24 mouse cellular contexts compared by ENCODE assay signal in genomic region chr13:93920080-93920785, GRCm38 (mm10).
DNase-seq lines count a peak whose midpoint lies in the region; ATAC-seq and TF ChIP-seq lines count a peak whose summit lies in the region.
"Had no signal": no experiment of that assay in that cellular context is flagged by ENCODE, and none has a peak within 500 bp of the region (broad histone marks: within the 10 kb centered on the region; RNA-seq: fewer than 3 reads in every experiment).

No protein-coding gene starts in this region.

- no peaks in the 10 kb centered on the region for H3K79me2 ChIP-seq in CH12.LX (replicated peaks; ENCODE audit: control insufficient read depth, extremely low read depth, insufficient read depth, poor library complexity, severe bottlenecking)

- TF ChIP-seq CTCF in intestine, postnatal 0 days (IDR thresholded peaks at IDR 0.05; ENCODE audit: low read depth): no peak
- no peak for TF ChIP-seq CTCF in lung, embryonic 14.5 days (IDR thresholded peaks at IDR 0.05; ENCODE audit: low read depth)
- TF ChIP-seq CTCF in CH12.LX (conservative IDR thresholded peaks at IDR 0.05 in 1 of 2, IDR thresholded peaks at IDR 0.05 in 1 of 2; ENCODE audit: low read depth in 2 of 2, low read length in 2 of 2): no peak

- no peaks in the 10 kb centered on the region for H3K36me3 ChIP-seq in intestine, embryonic 14.5 days (ENCODE audit: control insufficient read depth, insufficient read depth, low read length)
- no peaks in the 10 kb centered on the region for H3K36me3 ChIP-seq in intestine, postnatal 0 days (ENCODE audit: control insufficient read depth, insufficient read depth)
- H3K36me3 ChIP-seq in lung, embryonic 14.5 days (ENCODE audit: insufficient read depth): no peaks in the 10 kb centered on the region
- H3K36me3 ChIP-seq in CH12.LX (replicated peaks in 1 of 2; ENCODE audit: control insufficient read depth in 1 of 2, insufficient read depth in 1 of 2, low read length in 1 of 2): no peaks in the 10 kb centered on the region
- no peaks in the 10 kb centered on the region for H3K36me3 ChIP-seq in splenic B cell, adult 2 months (ENCODE audit: control insufficient read depth, insufficient read depth, low read length, poor library complexity, severe bottlenecking)
- H3K36me3 ChIP-seq: forebrain, embryonic 15.5 days; G1E; heart, embryonic 13.5 days; hindbrain, embryonic 12.5 days; limb, embryonic 13.5 days; midbrain, embryonic 12.5 days; neural tube, embryonic 12.5 days had no signal

- no peak for TF ChIP-seq EP300 in CH12.LX (IDR thresholded peaks at IDR 0.05; ENCODE audit: low read length)

- dilution Hi-C loops in CH12.LX (cut with MboI; ENCODE audit: extremely low pct_ligation_motif_present, extremely low pct_unique_long_range_greater_than_20kb, low sequenced_read_pairs): no loop called here

- no peak for TF ChIP-seq POLR2A in CH12.LX (IDR thresholded peaks at IDR 0.05; ENCODE audit: low read depth, low read length)

- peak; percentile 52 for DNase-seq in intestine, embryonic 14.5 days (ENCODE audit: low spot score)
- no peak for DNase-seq in lung, embryonic 14.5 days
- DNase-seq in lung, postnatal 10 days: no peak
- DNase-seq in CH12.LX (ENCODE audit: extremely low read depth): peak; percentile 27
- DNase-seq in splenic B cell, adult 2 months (ENCODE audit: low read depth, low spot score): peak; percentile 52
- no peak for DNase-seq in cerebellum, postnatal 25 days
- DNase-seq in frontal cortex, adult 2 months (ENCODE audit: extremely low spot score in 1 of 2, low spot score in 1 of 2): no peak
- DNase-seq: adrenal gland, postnatal 10 days; cerebellum, postnatal 14 days; embryo, embryonic 11 days; gastrocnemius, postnatal 36 days; right cerebral cortex, postnatal 4 days; thymus, adult 2 months had no signal

- H3K9ac ChIP-seq in intestine, embryonic 14.5 days (ENCODE audit: low read length): no peak overlapping the region
- H3K9ac ChIP-seq in intestine, postnatal 0 days (ENCODE audit: low read depth, low read length): no peak overlapping the region
- H3K9ac ChIP-seq in lung, embryonic 14.5 days: no peak overlapping the region
- H3K9ac ChIP-seq in CH12.LX (ENCODE audit: insufficient read depth, low read depth): no peak overlapping the region
- H3K9ac ChIP-seq: forebrain, embryonic 15.5 days; heart, embryonic 13.5 days; hindbrain, embryonic 12.5 days; limb, embryonic 13.5 days; midbrain, embryonic 12.5 days; neural tube, embryonic 12.5 days had no signal

- H3K27ac ChIP-seq in intestine, embryonic 14.5 days (ENCODE audit: low read depth): peak overlapping the region; percentile 25; the same call in 1 of the 2 replicates
- H3K27ac ChIP-seq in intestine, postnatal 0 days (ENCODE audit: low read depth, low read length): no peak overlapping the region
- peak overlapping the region; percentile 76 for H3K27ac ChIP-seq in lung, embryonic 14.5 days (ENCODE audit: low read depth)
- no peak overlapping the region for H3K27ac ChIP-seq in CH12.LX (ENCODE audit: insufficient read depth, low read depth)
- H3K27ac ChIP-seq: forebrain, embryonic 15.5 days; heart, embryonic 13.5 days; hindbrain, embryonic 12.5 days; limb, embryonic 13.5 days; midbrain, embryonic 12.5 days; neural tube, embryonic 12.5 days had no signal

- no peaks in the 10 kb centered on the region for H3K27me3 ChIP-seq in intestine, embryonic 14.5 days (replicated peaks; ENCODE audit: control insufficient read depth, insufficient read depth, low read length)
- H3K27me3 ChIP-seq in intestine, postnatal 0 days (replicated peaks; ENCODE audit: control insufficient read depth, insufficient read depth, low read length): no peaks in the 10 kb centered on the region
- no peaks in the 10 kb centered on the region for H3K27me3 ChIP-seq in lung, embryonic 14.5 days (ENCODE audit: insufficient read depth, low read length)
- no peaks in the 10 kb centered on the region for H3K27me3 ChIP-seq in CH12.LX (replicated peaks)
- no peaks in the 10 kb centered on the region for H3K27me3 ChIP-seq in splenic B cell, adult 2 months (ENCODE audit: control insufficient read depth, insufficient read depth, low read length, poor library complexity, severe bottlenecking)
- H3K27me3 ChIP-seq: forebrain, embryonic 15.5 days; heart, embryonic 13.5 days; hindbrain, embryonic 12.5 days; limb, embryonic 13.5 days; midbrain, embryonic 12.5 days; neural tube, embryonic 12.5 days had no signal

- H3K9me3 ChIP-seq in intestine, embryonic 14.5 days (ENCODE audit: control insufficient read depth, low read length): no peaks in the 10 kb centered on the region
- H3K9me3 ChIP-seq in intestine, postnatal 0 days (ENCODE audit: control insufficient read depth): no peaks in the 10 kb centered on the region
- no peaks in the 10 kb centered on the region for H3K9me3 ChIP-seq in lung, embryonic 14.5 days (ENCODE audit: low read depth, low read length)
- no peaks in the 10 kb centered on the region for H3K9me3 ChIP-seq in CH12.LX (replicated peaks; ENCODE audit: low read length)
- H3K9me3 ChIP-seq: forebrain, embryonic 15.5 days; G1E; heart, embryonic 13.5 days; hindbrain, embryonic 12.5 days; limb, embryonic 13.5 days; midbrain, embryonic 12.5 days; neural tube, embryonic 12.5 days had no signal

- ATAC-seq in intestine, embryonic 14.5 days (replicated peaks; ENCODE audit: low FRiP score, low TSS enrichment, low read depth): no peak
- ATAC-seq in intestine, postnatal 0 days: no peak
- peak; percentile 40; the same call in 1 of the 2 replicates for ATAC-seq in lung, embryonic 14.5 days (ENCODE audit: insufficient read depth)
- ATAC-seq: activated CD4-positive, CD25-positive, alpha-beta regulatory T cell, adult 4 months; CD4-positive, CD25-positive, alpha-beta regulatory T cell, adult 4 months; forebrain, embryonic 15.5 days; inflammation-experienced regulatory T-cells, adult 6 months had no signal

- no peak overlapping the region for H3K4me2 ChIP-seq in intestine, embryonic 14.5 days (ENCODE audit: low read length)
- no peak overlapping the region for H3K4me2 ChIP-seq in intestine, postnatal 0 days (replicated peaks; ENCODE audit: low read depth)
- no peak overlapping the region for H3K4me2 ChIP-seq in lung, embryonic 14.5 days
- no peak overlapping the region for H3K4me2 ChIP-seq in CH12.LX (ENCODE audit: insufficient read depth, low read depth, poor library complexity, severe bottlenecking)
- H3K4me2 ChIP-seq: forebrain, embryonic 15.5 days; heart, embryonic 13.5 days; hindbrain, embryonic 12.5 days; limb, embryonic 13.5 days; midbrain, embryonic 12.5 days; neural tube, embryonic 12.5 days had no signal

- in situ Hi-C loops in CH12.LX (cut with MboI; ENCODE audit: low pct_ligation_motif_present, low pct_unique_long_range_greater_than_20kb, low sequenced_read_pairs): no loop called here

- WGBS in intestine, embryonic 14.5 days: 55% methylated on average over 8 of the region's 8 CpGs
- WGBS in intestine, postnatal 0 days: 69% methylated on average over 8 of the region's 8 CpGs
- WGBS in lung, embryonic 14.5 days: 58% methylated on average over 8 of the region's 8 CpGs

- peaks cover 38% of the 10 kb centered on the region for H3K4me1 ChIP-seq in intestine, embryonic 14.5 days (replicated peaks; ENCODE audit: control insufficient read depth, insufficient read depth, low read length)
- H3K4me1 ChIP-seq in intestine, postnatal 0 days (replicated peaks; ENCODE audit: control insufficient read depth, insufficient read depth, low read length): no peaks in the 10 kb centered on the region; the same call in 1 of the 2 replicates
- peaks cover 15% of the 10 kb centered on the region for H3K4me1 ChIP-seq in lung, embryonic 14.5 days (ENCODE audit: insufficient read depth)
- H3K4me1 ChIP-seq in CH12.LX (ENCODE audit: control insufficient read depth in 1 of 2, insufficient read depth in 2 of 2): peaks cover 0 to 37% of the 10 kb centered on the region in 2 experiments; a peak in 2 of 4 replicates
- H3K4me1 ChIP-seq: forebrain, embryonic 15.5 days; neural tube, embryonic 12.5 days had no signal

- no peak for TF ChIP-seq RAD21 in CH12.LX (IDR thresholded peaks at IDR 0.05; ENCODE audit: low read depth, low read length)

- H3K4me3 ChIP-seq in intestine, embryonic 14.5 days (ENCODE audit: low read depth, low read length): no peak overlapping the region
- H3K4me3 ChIP-seq in intestine, postnatal 0 days (ENCODE audit: low read depth, low read length): no peak overlapping the region
- no peak overlapping the region for H3K4me3 ChIP-seq in lung, embryonic 14.5 days (ENCODE audit: low read depth, low read length)
- H3K4me3 ChIP-seq in CH12.LX (replicated peaks in 1 of 3; ENCODE audit: low read depth in 2 of 3, low read length in 2 of 3, poor library complexity in 1 of 3): no peak overlapping the region
- H3K4me3 ChIP-seq: forebrain, embryonic 15.5 days; heart, embryonic 13.5 days; hindbrain, embryonic 12.5 days; limb, embryonic 13.5 days; midbrain, embryonic 12.5 days; neural tube, embryonic 12.5 days had no signal

TF ChIP-seq in CH12.LX, 34 proteins besides CTCF, POLR2A, EP300 and RAD21:
- no peak for TF ChIP-seq ZNF384 (IDR thresholded peaks at IDR 0.05; ENCODE audit: low read depth, low read length)
- no peak for TF ChIP-seq RCOR1 (conservative IDR thresholded peaks at IDR 0.05; ENCODE audit: low read depth, low read length)
- TF ChIP-seq HCFC1 (IDR thresholded peaks at IDR 0.05; ENCODE audit: low read depth, low read length): no peak

Comparison
In these comparisons a context has a peak if more than half of its experiments do, and no peak if none do; other contexts are left out.
1. H3K27ac ChIP-seq: peak in intestine, embryonic 14.5 days (single experiment) and lung, embryonic 14.5 days (single experiment); none in intestine, postnatal 0 days (single experiment) and CH12.LX (single experiment).
2. DNase-seq: peak in intestine, embryonic 14.5 days (single experiment), CH12.LX (single experiment) and splenic B cell, adult 2 months (single experiment); none in lung, embryonic 14.5 days (single experiment), lung, postnatal 10 days (single experiment), cerebellum, postnatal 25 days (0 of 2) and frontal cortex, adult 2 months (0 of 2).